Mouse (Mus musculus) regulatory T cell (primary cell): ENCODE results near the gene Gulp1.

Experiments
- in situ Hi-C: fragments of 300-600 bp; cut with MboI, MseI; formaldehyde crosslinking; loops from one replicate; pipeline ENCODE4 v1.15.1; 2025; ENCODE audit warnings: high pct_unique_total_duplicates

Gulp1 gene

GRCm38 (mm10) chr1:44720785-44721410 is 169.6 kb downstream of the Gulp1 start:
- in situ Hi-C loops, result loop anchor here (25.0 kb wide), 1 partner anchor 1041 kb away; no protein-coding TSS in a partner anchor

- in situ Hi-C loops, result no loop called here
These were observed 189.9 kb downstream of the Gulp1 start for GRCm38 (mm10) chr1:44741256-44741655.

- in situ Hi-C loops, result no loop called here
These were observed 194.4 kb downstream of the Gulp1 start for GRCm38 (mm10) chr1:44745711-44746110.

GRCm38 (mm10) chr1:44750731-44751730 is 199.7 kb downstream of the Gulp1 start:
- in situ Hi-C loops, result no loop called here

- in situ Hi-C loops, result no loop called here
These were observed 226.9 kb downstream of the Gulp1 start for GRCm38 (mm10) chr1:44778251-44778650.

- in situ Hi-C loops, result no loop called here
These were observed 252.5 kb downstream of the Gulp1 start for GRCm38 (mm10) chr1:44803594-44804372.

- in situ Hi-C loops, result no loop called here
These were observed 255.1 kb downstream of the Gulp1 start for GRCm38 (mm10) chr1:44806368-44806767.

GRCm38 (mm10) chr1:44810336-44810735 is 259.0 kb downstream of the Gulp1 start:
- in situ Hi-C loops, result no loop called here

- in situ Hi-C loops, result no loop called here
These were observed 282.6 kb downstream of the Gulp1 start for GRCm38 (mm10) chr1:44833934-44834333.
